Mouse (Mus musculus) hindbrain, embryonic 15.5 days (tissue): ENCODE data around the gene Neu2. TPM values are rescaled to one million over a fixed set of nuclear protein-coding genes. Genes with fewer than 3 reads are reported as not detected.

Source experiments
- ATAC-seq: fragments of 200-750 bp; cut with Nextera tagmentation; 2 replicates; pipeline ENCODE4 v1.8.0; 2017; ENCODE audit warnings: low read depth, moderate number of reproducible peaks, moderate TSS enrichment; ENCODE audit not compliant: low FRiP score
- H3K27ac ChIP-seq: fragments of 300-500 bp; sonication (generic); replicated peaks from 2 replicates; pipeline ENCODE4 v1.5.1; 2015; ENCODE audit warnings: mild to moderate bottlenecking, inconsistent platforms
- H3K27me3 ChIP-seq: fragments of 300-500 bp; sonication (generic); 2 replicates; pipeline ENCODE4 v1.6.1; 2015; ENCODE audit warnings: control low read depth, inconsistent platforms
- H3K36me3 ChIP-seq: fragments of 300-500 bp; sonication (generic); 2 replicates; pipeline ENCODE4 v1.6.1; 2015; ENCODE audit warnings: control low read depth, inconsistent platforms
- H3K4me1 ChIP-seq: fragments of 300-500 bp; sonication (generic); replicated peaks from 2 replicates; pipeline ENCODE4 v1.6.1; 2015; ENCODE audit warnings: control low read depth, inconsistent platforms
- H3K4me2 ChIP-seq: fragments of 300-500 bp; sonication (generic); 2 replicates; pipeline ENCODE4 v1.6.1; 2015; ENCODE audit warnings: moderate library complexity, mild to moderate bottlenecking, inconsistent platforms
- H3K4me3 ChIP-seq: fragments of 300-500 bp; sonication (generic); 2 replicates; pipeline ENCODE4 v1.5.1; 2015; ENCODE audit warnings: mild to moderate bottlenecking, inconsistent platforms
- H3K9ac ChIP-seq: fragments of 300-500 bp; sonication (generic); 2 replicates; pipeline ENCODE4 v1.6.1; 2015; ENCODE audit warnings: inconsistent platforms
- H3K9me3 ChIP-seq: fragments of 300-500 bp; sonication (generic); 2 replicates; pipeline ENCODE4 v1.6.1; 2016; ENCODE audit warnings: control low read depth, inconsistent platforms
- WGBS: fragments of 180-500 bp; shearing (Covaris S2); methylation state at CpG from one replicate; pipeline ENCODE4 v1.1.7; 2015; 5-methylcytosine and 5-hydroxymethylcytosine counted together
- polyA plus RNA-seq: library from polyadenylated mRNA; unstranded; fragments of >200 nt; fragmentation: Nextera tagmentation; extraction: Ambion mirVana; gene quantifications from 2 replicates; pipeline ENCODE4 v1.2.1, GENCODE M21; 2015

The Neu2 gene
- polyA plus RNA-seq, 1 experiment from 2014 or later, result 0.73 TPM

GRCm38 (mm10) chr1:87594261-87594660 is 84.6 kb downstream of the Neu2 start:
- H3K4me3 ChIP-seq, result no peak overlapping the region
- H3K27me3 ChIP-seq, result no peaks in the 10 kb centered on the region
- no peak overlapping the region for H3K27ac ChIP-seq
- no peaks in the 10 kb centered on the region for H3K36me3 ChIP-seq
- no peak overlapping the region for H3K9ac ChIP-seq
- no peak overlapping the region for H3K4me2 ChIP-seq
- 77% methylated on average over 3 of the region's 3 CpGs for WGBS
- no peak for ATAC-seq
- H3K4me1 ChIP-seq, result no peaks in the 10 kb centered on the region
- H3K9me3 ChIP-seq, result 0 out of 2 replicates have a peak, but pooled peaks cover 3% of the 10 kb centered on the region

- no peak for ATAC-seq
Observed at GRCm38 (mm10) chr1:87594671-87595070, 85.0 kb downstream of the Neu2 start.

GRCm38 (mm10) chr1:87600533-87600932 is 90.8 kb downstream of the Neu2 start:
- Histone ChIP-seq H3K4me3 (no peak overlapping the region), H3K36me3 (no peaks in the 10 kb centered on the region), H3K9me3 (no peaks in the 10 kb centered on the region), H3K27me3 (no peaks in the 10 kb centered on the region), H3K9ac (no peak overlapping the region), H3K4me2 (no peak overlapping the region), H3K4me1 (no peaks in the 10 kb centered on the region), H3K27ac (no peak overlapping the region)
- no peak for ATAC-seq
- 83% methylated on average over 7 of the region's 7 CpGs for WGBS

More at GRCm38 (mm10) chr1:87594671-87595070, 85.0 kb downstream of the Neu2 start:
- H3K9me3 ChIP-seq, result 0 out of 2 replicates have a peak, but pooled peaks cover 3% of the 10 kb centered on the region
- no peak overlapping the region for H3K9ac ChIP-seq
- no peaks in the 10 kb centered on the region for H3K36me3 ChIP-seq
- no peaks in the 10 kb centered on the region for H3K4me1 ChIP-seq
- no peak overlapping the region for H3K4me2 ChIP-seq
- no peaks in the 10 kb centered on the region for H3K27me3 ChIP-seq
- 94% methylated on average over 10 of the region's 10 CpGs for WGBS
- H3K4me3 ChIP-seq, result no peak overlapping the region
- H3K27ac ChIP-seq, result no peak overlapping the region

GRCm38 (mm10) chr1:87601801-87602200 is 92.1 kb downstream of the Neu2 start:
- Histone ChIP-seq H3K4me2 (no peak overlapping the region), H3K4me3 (no peak overlapping the region), H3K36me3 (no peaks in the 10 kb centered on the region), H3K9ac (no peak overlapping the region), H3K27me3 (no peaks in the 10 kb centered on the region), H3K9me3 (no peaks in the 10 kb centered on the region), H3K4me1 (no peaks in the 10 kb centered on the region), H3K27ac (no peak overlapping the region)
- no peak for ATAC-seq
- 81% methylated on average over 2 of the region's 2 CpGs for WGBS

- H3K4me1 ChIP-seq, result no peaks in the 10 kb centered on the region
- H3K27ac ChIP-seq, result no peak overlapping the region
- no peak overlapping the region for H3K4me3 ChIP-seq
- H3K27me3 ChIP-seq, result no peaks in the 10 kb centered on the region
- ATAC-seq, result no peak
- H3K9me3 ChIP-seq, result no peaks in the 10 kb centered on the region
- H3K36me3 ChIP-seq, result no peaks in the 10 kb centered on the region
- 88% methylated on average over 5 of the region's 5 CpGs for WGBS
- H3K4me2 ChIP-seq, result no peak overlapping the region
- H3K9ac ChIP-seq, result no peak overlapping the region
Observed at GRCm38 (mm10) chr1:87603389-87603788, 93.7 kb downstream of the Neu2 start.

- no peak overlapping the region for H3K27ac ChIP-seq
- H3K9me3 ChIP-seq, result no peaks in the 10 kb centered on the region
- H3K4me1 ChIP-seq, result no peaks in the 10 kb centered on the region
- ATAC-seq, result no peak
- no peak overlapping the region for H3K4me3 ChIP-seq
- 89% methylated on average over 2 of the region's 2 CpGs for WGBS
- no peak overlapping the region for H3K4me2 ChIP-seq
- no peaks in the 10 kb centered on the region for H3K27me3 ChIP-seq
- no peak overlapping the region for H3K9ac ChIP-seq
- H3K36me3 ChIP-seq, result no peaks in the 10 kb centered on the region
Observed at GRCm38 (mm10) chr1:87605296-87605695, 95.6 kb downstream of the Neu2 start.

GRCm38 (mm10) chr1:87607385-87608091 is 97.8 kb downstream of the Neu2 start:
- H3K27me3 ChIP-seq, result no peaks in the 10 kb centered on the region
- WGBS, result 66% methylated on average over 21 of the region's 21 CpGs
- H3K36me3 ChIP-seq, result no peaks in the 10 kb centered on the region
- no peak overlapping the region for H3K4me3 ChIP-seq
- H3K4me2 ChIP-seq, result no peak overlapping the region
- H3K27ac ChIP-seq, result 0 out of 2 replicates have a peak overlapping the region, but pooled peaks have one; percentile 39
- H3K4me1 ChIP-seq, result no peaks in the 10 kb centered on the region
- peak; percentile 92 for ATAC-seq
- no peak overlapping the region for H3K9ac ChIP-seq
- no peaks in the 10 kb centered on the region for H3K9me3 ChIP-seq

- H3K4me1 ChIP-seq, result no peaks in the 10 kb centered on the region
- H3K27me3 ChIP-seq, result no peaks in the 10 kb centered on the region
- H3K4me2 ChIP-seq, result no peak overlapping the region
- 32% methylated on average over 7 of the region's 7 CpGs for WGBS
- H3K4me3 ChIP-seq, result no peak overlapping the region
- H3K9me3 ChIP-seq, result no peaks in the 10 kb centered on the region
- H3K36me3 ChIP-seq, result no peaks in the 10 kb centered on the region
- H3K27ac ChIP-seq, result no peak overlapping the region
- no peak for ATAC-seq
- H3K9ac ChIP-seq, result no peak overlapping the region
Observed at GRCm38 (mm10) chr1:87608416-87609046, 98.8 kb downstream of the Neu2 start.

- H3K4me3 ChIP-seq, result no peak overlapping the region
- ATAC-seq, result no peak
- 90% methylated on average over 2 of the region's 2 CpGs for WGBS
Observed at GRCm38 (mm10) chr1:87614576-87615295, 105.0 kb downstream of the Neu2 start.

GRCm38 (mm10) chr1:87620211-87620668 is 110.6 kb downstream of the Neu2 start, which contains the start of gene Inpp5d:
Gene Inpp5d, plus strand, starts transcription at chr1:87620312.
- Histone ChIP-seq H3K4me3 (0 out of 2 replicates have a peak within 1 kb of the TSS, but pooled peaks have one; percentile 3), H3K4me2 (peak within 1 kb of the TSS; percentile 19; the same call in 1 of the 2 replicates)

More at GRCm38 (mm10) chr1:87614576-87615295, 105.0 kb downstream of the Neu2 start:
- Histone ChIP-seq H3K27me3 (no peaks in the 10 kb centered on the region), H3K9ac (no peak overlapping the region), H3K9me3 (no peaks in the 10 kb centered on the region), H3K27ac (no peak overlapping the region), H3K4me1 (no peaks in the 10 kb centered on the region), H3K36me3 (no peaks in the 10 kb centered on the region), H3K4me2 (no peak overlapping the region)

GRCm38 (mm10) chr1:87620693-87621092 is 111.0 kb downstream of the Neu2 start:
- peak overlapping the region; percentile 19; the same call in 1 of the 2 replicates for H3K4me2 ChIP-seq
- no peaks in the 10 kb centered on the region for H3K4me1 ChIP-seq
- no peaks in the 10 kb centered on the region for H3K36me3 ChIP-seq
- no peak overlapping the region for H3K27ac ChIP-seq
- no peaks in the 10 kb centered on the region for H3K9me3 ChIP-seq
- no peak for ATAC-seq
- 0 out of 2 replicates have a peak overlapping the region, but pooled peaks have one; percentile 3 for H3K4me3 ChIP-seq
- no peaks in the 10 kb centered on the region for H3K27me3 ChIP-seq
- 88% methylated on average over 6 of the region's 6 CpGs for WGBS
- H3K9ac ChIP-seq, result no peak overlapping the region

More at GRCm38 (mm10) chr1:87620211-87620668, 110.6 kb downstream of the Neu2 start, which contains the start of gene Inpp5d:
- Histone ChIP-seq H3K27me3 (no peaks in the 10 kb centered on the region), H3K9me3 (no peaks in the 10 kb centered on the region), H3K27ac (no peak within 1 kb of the TSS), H3K4me1 (no peaks in the 10 kb centered on the region), H3K36me3 (no peaks in the 10 kb centered on the region), H3K9ac (no peak within 1 kb of the TSS)
- no peak for ATAC-seq
- WGBS, result 81% methylated on average over 12 of the region's 12 CpGs
